Mouse (Mus musculus) myocyte (in vitro differentiated cells): ENCODE measurements around the gene 4833439L19Rik.

ENCODE experiments used
- E2F4 ChIP-seq: IDR thresholded peaks from one replicate; pipeline ENCODE4 v1.6.1; 2011; ENCODE audit warnings: mild to moderate bottlenecking, control low read depth, moderate library complexity; ENCODE audit not compliant: insufficient read depth
- POLR2AphosphoS2 ChIP-seq: IDR thresholded peaks from one replicate; pipeline ENCODE4 v1.6.1; 2011; ENCODE audit warnings: low read depth, control low read depth; ENCODE audit not compliant: insufficient read length

DNA sequence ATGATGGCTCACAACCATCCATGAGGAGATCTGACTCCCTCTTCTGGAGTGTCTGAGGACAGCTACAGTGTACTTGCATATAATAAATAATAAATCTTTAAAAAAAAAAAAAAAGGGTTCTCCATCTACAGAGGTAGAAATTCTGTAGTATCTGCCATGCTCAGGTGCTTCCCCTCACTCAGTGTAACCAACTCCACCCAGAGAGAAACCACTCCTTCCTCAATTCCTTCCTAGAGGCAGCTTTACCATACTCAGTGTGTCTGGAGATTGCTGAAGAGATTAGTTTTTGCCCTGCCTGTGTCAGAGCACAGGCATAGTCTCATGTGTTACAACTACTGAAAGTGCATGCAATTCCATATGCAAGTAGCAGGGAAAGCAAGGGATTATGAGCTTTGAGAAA is 33.1 kb downstream of the 4833439L19Rik start:
- TF ChIP-seq E2F4 (no peak), POLR2AphosphoS2 (no peak)
